Mouse (Mus musculus) frontal cortex, postnatal 25 days (tissue): ENCODE measurements around the gene Nprl3.
"Not testable (repeated sequence)": the region's sequence is repeated elsewhere in the genome, so short reads cannot be mapped to it uniquely, and the experiment has no call there.

Experiments
- DNase-seq, 2 experiments: peaks; one replicate each; pipeline ENCODE4 v3.0.0; 2022; ENCODE audit warnings: low spot score in 2 of 2

Gene Nprl3

GRCm38 (mm10) chr11:32284582-32284981, 17.1 kb upstream of the Nprl3 start:
- DNase-seq: not testable (repeated sequence)

DNA sequence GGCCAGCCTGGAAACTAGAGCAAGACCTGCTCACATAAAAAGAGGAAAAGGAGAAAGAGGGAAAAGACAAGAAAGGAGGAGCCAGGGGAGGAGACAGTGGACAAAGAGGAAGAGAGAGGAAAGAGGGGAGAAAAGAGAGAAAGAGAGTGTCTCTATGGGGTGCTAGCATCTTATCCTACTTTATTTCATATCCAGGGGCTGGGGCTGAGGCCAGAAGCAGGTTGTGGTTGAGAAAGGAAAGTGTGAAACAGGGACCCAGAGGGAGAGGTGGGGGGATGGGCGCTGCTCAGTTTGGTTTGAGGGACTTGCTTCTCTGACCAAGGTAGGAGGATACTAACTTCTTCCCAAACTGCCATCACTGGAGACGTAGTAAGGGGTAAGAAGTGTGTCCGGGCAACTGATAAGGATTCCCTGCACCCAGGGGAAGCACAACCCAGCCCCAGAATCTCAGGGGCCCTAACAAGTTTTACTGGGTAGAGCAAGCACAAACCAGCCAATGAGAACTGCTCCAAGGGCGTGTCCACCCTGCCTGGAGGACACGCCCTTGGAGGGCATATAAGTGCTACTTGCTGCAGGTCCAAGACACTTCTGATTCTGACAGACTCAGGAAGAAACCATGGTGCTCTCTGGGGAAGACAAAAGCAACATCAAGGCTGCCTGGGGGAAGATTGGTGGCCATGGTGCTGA, 15.7 kb upstream of the Nprl3 start, which contains the start of gene Hba-a1:
TSS of gene Hba-a1 (plus strand) at position 421 of the 687 bp plus-strand sequence.
- not testable (repeated sequence) for DNase-seq

- no peak for DNase-seq
Observed at GRCm38 (mm10) chr11:32281416-32282144, 14.1 kb upstream of the Nprl3 start.

DNA sequence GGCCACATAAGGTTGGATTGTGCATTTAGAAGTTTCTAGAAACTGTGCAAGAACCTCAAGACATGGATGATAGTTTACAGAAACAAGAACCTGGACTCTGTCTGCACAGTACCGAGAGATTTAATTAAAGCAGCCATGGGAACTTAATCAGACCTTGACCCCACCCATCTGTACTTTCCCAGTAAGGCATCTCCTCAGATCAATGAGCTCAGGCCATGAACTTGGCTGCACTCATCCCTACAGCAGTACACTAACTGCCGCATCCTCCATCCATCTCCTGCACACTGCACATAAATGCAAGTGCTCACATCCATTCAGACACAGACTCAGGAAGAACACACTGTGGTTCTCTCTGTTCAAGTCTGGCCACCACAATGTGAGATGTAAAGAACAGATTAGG, 13.1 kb upstream of the Nprl3 start:
- no peak for DNase-seq

DNA sequence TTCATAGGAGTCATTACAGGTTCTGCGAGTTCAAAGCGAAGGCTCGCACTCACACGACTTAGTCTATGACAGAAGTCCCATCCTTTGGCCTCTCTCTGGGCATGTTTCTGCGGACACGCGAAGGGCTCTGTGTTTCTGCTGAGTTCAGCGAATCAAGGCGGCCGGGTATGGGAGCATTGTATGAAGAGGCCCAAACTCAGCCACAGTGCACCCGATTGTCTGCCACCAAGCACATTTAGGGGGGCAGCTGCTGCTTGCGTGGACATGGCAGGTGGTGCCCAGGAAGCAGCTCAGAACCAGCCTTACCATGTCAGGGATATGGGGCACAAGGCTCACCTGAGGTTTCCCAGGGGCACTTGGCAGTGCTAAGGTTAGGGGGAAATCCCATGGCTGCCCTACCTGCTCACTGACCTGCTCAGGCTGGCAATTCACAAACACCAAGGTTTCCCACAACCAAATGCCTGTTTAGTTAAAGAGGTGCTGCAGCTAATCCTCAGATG, 11.0 kb upstream of the Nprl3 start:
- DNase-seq: no peak

DNA sequence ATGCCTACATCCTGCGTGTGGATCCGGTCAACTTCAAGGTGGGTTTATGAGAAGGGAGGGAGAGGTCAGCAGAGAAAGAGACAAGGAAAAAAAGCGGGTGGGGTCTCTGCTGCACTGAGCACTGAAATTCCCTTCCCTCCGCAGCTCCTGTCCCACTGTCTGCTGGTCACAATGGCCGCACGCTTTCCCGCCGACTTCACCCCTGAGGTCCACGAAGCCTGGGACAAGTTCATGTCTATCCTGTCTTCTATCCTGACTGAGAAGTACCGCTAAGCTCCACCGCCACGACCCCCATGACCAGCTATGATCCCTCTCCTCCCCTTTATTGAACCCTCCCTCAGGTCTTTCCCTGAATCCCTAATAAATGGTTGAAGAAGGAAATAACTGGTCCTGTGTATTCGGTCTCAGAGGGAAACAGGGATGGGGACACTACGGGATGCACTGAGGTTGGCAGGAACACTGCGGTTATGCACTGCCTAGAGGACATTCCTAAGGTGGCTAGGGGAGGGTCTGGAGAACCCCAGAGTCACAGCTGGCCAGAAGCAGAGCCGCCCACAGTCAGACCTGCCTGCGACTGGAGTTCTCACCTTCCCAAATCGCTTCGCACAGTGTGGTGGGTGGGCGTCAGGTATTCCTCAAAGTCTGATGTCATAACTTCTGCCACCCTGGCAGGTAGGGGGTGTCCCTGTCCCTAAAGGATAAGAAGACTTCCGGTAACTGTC, 10.4 kb upstream of the Nprl3 start:
- DNase-seq: no peak

DNA sequence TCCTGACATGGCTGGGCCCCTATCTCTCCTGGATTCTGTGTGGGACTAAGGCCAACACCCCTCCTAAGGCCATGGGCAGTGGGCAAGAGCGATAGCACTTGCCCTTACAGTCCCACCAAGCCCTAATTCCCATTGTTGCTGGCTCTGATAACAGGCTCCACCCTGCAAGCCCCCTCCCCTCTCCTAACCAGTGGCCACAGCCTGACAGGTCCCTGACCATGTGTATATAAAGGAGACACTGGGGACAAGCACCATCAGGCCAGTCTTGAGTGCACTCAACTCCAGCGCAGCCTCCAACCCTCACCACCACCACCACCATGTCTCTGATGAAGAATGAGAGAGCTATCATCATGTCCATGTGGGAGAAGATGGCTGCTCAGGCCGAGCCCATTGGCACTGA, 8.8 kb upstream of the Nprl3 start, which contains the start of gene Hba-x:
TSS of gene Hba-x (plus strand) at position 54 of the 400 bp plus-strand sequence.
- no peak for DNase-seq

- DNase-seq: no peak
Observed at GRCm38 (mm10) chr11:32271178-32271577, 3.7 kb upstream of the Nprl3 start.

DNA sequence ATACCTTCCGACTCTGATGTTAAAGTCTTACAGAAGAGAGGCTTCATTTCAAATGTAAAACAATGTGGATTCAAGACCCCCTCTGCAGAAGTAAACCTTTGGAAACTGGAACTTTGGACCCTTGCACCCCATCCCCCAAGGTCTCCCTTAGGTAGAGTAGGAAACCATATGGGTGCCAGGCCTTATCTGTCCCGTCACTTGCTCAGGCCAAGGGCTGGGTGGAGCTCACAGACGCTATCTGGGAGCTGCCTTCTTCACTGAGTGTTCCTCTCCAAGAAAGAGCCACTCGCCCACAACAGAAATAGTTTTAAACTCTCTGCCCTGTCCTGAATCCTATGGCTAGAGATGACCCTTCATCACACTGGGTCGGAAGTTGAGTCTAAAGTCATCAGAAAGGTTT, 1.4 kb upstream of the Nprl3 start:
- DNase-seq: no peak

DNA sequence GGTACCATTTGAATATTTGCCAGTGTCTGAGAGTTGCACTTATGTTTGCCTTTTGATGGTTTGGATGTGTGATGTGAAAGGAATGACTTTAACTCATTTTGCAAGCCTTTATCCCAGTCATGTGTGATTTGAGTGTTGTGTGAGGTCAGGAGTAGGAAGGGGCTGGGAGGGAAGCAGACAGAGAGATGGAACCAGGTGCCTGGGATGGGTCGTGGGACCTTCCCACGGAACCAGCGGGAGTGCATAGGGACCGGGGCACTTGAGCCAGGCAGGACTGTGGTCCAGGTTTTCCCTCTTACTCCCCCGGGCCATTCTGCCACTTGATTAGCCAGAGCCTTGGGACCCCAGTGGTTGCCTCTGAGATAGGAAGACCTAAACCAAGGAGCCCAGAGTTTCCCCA, 457 bp upstream of the Nprl3 start:
- DNase-seq: no peak

DNA sequence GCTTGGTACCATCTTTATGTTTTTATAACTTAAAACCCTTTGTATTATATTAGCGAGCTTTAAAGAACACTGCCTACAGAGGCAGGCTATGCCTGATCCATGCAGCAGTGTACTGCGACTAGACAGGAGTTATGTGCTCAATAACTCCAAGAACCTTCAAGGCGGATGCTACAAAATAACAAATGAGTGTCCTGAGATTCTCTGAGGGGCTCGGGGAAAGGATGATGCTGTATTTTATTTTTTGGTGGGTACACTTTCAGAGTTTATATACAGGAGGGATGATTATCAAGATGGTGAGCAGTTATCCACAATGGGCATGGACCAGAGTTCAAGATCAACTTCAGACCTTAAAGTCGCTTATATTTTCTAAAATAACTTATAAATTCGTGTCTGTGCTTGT, 731 bp downstream of the Nprl3 start:
- no peak for DNase-seq

GRCm38 (mm10) chr11:32266194-32266593, 1.3 kb downstream of the Nprl3 start:
- DNase-seq: no peak

- DNase-seq: no peak
Observed at GRCm38 (mm10) chr11:32265117-32265738, 2.3 kb downstream of the Nprl3 start.

GRCm38 (mm10) chr11:32262674-32263415, 4.7 kb downstream of the Nprl3 start:
- no peak for DNase-seq

DNA sequence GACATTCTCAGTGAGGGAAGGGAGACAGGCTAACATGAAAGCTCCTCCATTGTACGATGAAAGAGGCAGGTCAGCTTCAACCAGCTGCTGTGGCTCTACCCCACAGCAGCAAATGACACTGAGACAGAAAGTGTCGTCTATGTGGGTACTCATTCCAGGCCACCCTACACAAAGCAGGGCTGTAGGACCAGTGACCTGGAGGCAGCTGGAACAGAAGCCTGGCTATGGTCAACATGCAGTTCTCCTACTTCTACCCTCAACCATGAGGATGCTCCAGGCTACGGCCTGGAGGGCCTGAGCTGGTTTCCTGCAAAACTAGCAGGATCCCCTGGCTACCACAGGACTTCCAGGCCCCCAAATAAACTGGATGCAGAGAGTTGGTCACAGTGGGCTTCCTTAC, 10.9 kb downstream of the Nprl3 start:
- DNase-seq: no peak

GRCm38 (mm10) chr11:32256146-32256545, 11.4 kb downstream of the Nprl3 start:
- no peak for DNase-seq

GRCm38 (mm10) chr11:32253121-32253520, 14.4 kb downstream of the Nprl3 start:
- no peak for DNase-seq

DNA sequence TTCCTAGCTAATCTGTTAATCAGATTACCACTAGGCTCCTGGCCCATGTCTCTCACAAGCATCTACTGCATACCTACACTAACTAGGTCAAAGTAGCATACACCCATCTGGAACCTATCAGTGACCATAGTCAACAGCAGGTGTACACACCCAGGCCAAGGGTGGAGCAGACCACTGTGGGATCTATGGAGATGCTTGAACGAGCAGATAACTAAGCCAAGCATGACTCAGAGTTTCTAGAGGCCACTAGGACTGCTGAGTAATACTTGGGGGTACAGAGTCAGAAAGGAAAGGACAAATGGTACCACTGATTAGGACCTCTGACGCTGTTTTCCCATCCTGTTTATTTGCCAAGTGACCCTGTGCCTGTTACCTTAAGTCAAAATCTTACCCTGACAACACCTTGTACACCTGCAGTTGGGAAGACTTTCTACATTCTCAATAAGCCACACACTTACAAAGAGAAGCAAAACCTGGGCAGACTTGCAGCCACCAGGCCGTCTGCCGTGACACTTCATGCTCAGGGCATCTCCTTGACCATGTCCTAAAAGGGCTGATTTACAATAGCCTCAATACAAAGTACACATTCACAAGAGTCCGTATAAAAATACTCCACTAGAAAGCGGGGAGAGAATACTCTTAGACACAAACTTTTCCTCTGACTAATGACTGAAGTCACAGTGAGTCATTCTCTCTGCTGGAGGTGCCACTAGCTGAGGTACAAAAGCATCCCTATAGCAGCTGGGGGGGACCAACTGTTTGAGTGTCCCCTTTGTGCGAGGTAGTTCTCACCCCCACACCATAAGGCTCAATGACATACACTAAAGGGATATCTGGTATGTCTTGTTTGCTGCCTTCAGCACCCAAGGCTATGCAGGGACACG, 16.4 kb downstream of the Nprl3 start:
- no peak for DNase-seq

DNA sequence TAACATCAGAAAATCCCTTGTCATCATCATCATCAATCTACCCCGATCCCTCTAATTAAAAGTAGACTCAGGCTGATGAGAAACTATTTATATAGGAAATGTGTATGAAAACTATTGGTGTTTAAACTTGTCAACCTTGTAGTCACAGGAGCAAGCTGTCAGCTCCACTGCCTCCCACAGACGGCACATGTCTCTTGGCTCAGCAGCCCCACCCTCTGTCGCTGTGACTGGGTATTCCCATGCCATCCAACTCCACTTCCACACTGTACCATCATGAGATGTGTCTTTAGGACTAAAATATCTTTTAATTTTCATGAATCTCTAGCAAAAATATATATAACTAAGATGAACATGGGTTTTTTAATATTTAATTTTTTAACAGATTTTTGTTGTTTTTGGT, 19.2 kb downstream of the Nprl3 start:
- no peak for DNase-seq

GRCm38 (mm10) chr11:32247068-32247467, 20.4 kb downstream of the Nprl3 start:
- no peak for DNase-seq
